Mouse (Mus musculus) frontal cortex, adult (tissue): Measurements from ENCODE around the gene Zfp970.
"Not testable (repeated sequence)": the region's sequence is repeated elsewhere in the genome, so short reads cannot be mapped to it uniquely, and the experiment has no call there.

Experiments used
- ATAC-seq: cut with Nextera tagmentation; 2 replicates; pipeline ENCODE4 v1.9.2; 2017; ENCODE audit warnings: mild to moderate bottlenecking, moderate library complexity, mixed read lengths; ENCODE audit not compliant: low TSS enrichment

Gene Zfp970

DNA sequence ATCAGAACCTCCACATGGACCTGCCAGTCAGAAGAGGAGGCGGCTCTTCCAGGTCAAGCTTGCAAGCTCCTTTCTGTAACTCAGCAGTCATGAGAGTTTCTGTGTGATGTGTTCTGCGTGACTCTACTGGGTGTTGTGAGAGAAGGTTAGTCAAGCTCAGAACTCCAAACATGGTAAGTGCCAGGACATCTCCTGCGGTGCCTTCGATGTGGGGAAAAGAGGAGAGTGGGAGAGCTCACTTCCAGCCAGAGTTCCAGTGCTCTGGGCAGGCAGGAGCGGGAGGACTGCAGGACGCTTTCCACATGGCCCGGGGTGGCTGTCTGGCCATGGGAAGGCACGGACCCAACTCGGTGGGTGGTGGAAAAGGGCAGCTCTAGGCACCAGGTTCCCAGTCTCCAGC is at the start of gene Zfp970:
TSS of gene Zfp970 (plus strand) at position 58 of the 400 bp plus-strand sequence.
- ATAC-seq, result not testable (repeated sequence)

DNA sequence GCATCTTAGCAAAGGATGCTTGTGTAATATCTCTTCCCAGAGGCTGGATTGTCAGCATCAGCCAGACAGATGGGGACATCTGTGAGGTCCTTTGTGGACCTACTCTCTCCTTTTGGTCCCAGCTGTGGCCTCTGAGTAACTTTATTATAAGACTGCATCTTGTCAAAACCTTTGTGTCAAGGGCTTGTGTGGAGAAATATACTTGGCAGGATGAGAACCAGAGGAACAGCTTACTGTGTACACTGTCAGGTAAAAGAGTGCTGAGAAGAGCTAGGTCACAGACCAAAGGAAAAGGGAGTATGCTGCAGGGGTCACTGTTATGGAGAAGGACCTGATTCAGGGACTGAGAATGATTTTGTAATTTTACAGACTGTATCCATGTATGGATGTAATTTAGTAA is 3.7 kb downstream of the Zfp970 start:
- not testable (repeated sequence) for ATAC-seq

GRCm38 (mm10) chr2:177472261-177472660 is 7.7 kb downstream of the Zfp970 start:
- not testable (repeated sequence) for ATAC-seq

- ATAC-seq, result not testable (repeated sequence)
Observed at GRCm38 (mm10) chr2:177481971-177482370, 17.4 kb downstream of the Zfp970 start.

GRCm38 (mm10) chr2:177483238-177483948 is 18.9 kb downstream of the Zfp970 start:
- not testable (repeated sequence) for ATAC-seq

DNA sequence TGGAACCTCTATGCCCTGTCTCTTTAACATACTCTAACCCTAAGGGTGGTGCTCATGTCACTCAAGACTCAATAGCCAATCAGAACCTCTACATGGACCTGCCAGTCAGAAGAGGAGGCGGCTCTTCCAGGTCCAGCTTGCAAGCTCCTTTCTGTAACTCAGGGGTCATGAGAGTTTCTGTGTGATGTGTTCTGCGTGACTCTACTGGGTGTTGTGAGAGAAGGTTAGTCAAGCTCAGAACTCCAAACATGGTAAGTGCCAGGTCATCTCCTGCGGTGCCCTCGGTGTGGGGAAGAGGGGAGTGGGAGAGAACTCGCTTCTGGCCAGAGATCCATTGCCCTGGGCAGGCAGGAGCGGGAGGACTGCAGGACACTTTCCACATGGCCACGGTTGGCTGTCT is 33.5 kb downstream of the Zfp970 start, which contains the start of gene Gm14403:
TSS of gene Gm14403 (plus strand) at position 149 of the 400 bp plus-strand sequence.
- ATAC-seq, result not testable (repeated sequence)

GRCm38 (mm10) chr2:177499182-177499581 is 34.6 kb downstream of the Zfp970 start:
- ATAC-seq, result not testable (repeated sequence)

GRCm38 (mm10) chr2:177505211-177505719 is 40.7 kb downstream of the Zfp970 start:
- ATAC-seq, result not testable (repeated sequence)

DNA sequence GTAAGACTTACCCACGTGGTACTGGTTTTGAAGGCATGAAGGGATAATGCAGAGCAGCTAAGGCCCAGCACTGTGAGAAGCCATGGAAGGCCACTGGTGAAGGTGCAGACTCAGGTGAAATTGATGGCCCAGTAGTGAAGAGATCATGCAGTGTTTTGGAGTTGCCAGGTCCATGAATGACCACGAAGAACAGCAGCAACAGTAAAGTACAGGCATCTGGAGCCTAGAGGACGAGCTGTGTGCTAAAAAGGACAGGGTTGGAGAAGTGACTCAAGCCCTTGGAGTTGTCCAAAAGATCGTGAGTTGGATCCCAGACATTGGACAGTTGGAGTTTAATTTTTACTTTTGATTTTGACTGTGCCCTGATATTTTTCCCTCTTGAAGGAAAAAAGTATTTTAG is 46.8 kb downstream of the Zfp970 start:
- ATAC-seq, result not testable (repeated sequence)

- ATAC-seq, result not testable (repeated sequence)
Observed at GRCm38 (mm10) chr2:177511972-177512371, 47.4 kb downstream of the Zfp970 start.

GRCm38 (mm10) chr2:177513991-177514479 is 49.5 kb downstream of the Zfp970 start:
- not testable (repeated sequence) for ATAC-seq

- not testable (repeated sequence) for ATAC-seq
Observed at GRCm38 (mm10) chr2:177517746-177518145, 53.2 kb downstream of the Zfp970 start.

DNA sequence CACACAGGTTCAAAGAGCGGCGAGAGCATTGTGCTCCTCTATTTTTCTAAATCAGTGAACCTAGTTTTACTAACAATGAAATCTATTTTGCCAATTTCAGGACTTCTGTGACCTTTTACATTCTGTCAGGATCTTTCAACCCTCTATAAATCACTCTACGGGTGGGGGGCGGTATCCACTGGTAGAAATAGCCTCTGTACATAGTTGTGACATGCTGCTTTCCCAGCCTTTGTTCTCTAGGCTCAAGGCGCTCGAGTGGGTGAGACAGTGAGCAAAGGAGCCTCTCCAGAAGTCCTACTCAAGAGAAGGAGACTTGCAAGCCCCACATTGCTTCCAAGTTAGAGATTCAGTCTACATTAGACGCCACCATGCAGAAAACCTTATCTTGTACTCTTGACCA is 53.8 kb downstream of the Zfp970 start:
- ATAC-seq, result not testable (repeated sequence)

DNA sequence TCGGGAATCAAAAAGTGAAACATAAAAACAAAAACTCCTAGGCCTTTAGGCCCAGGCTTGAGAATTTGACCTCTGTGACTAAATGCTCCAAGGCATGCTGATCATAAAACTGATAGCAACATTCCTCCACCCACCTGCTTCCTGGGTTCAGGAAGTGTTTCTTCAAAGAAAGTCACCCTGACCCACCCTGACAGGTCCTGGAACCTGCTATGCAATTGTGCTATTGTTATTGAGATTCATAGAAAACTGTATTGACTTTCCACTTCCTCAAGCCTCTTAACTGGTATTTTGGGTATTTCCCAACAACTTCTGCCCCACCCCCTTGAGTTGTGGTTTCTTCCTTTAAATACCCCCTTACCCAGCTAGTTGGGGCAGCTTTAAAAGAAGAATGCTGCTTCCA is 54.4 kb downstream of the Zfp970 start:
- ATAC-seq, result not testable (repeated sequence)

DNA sequence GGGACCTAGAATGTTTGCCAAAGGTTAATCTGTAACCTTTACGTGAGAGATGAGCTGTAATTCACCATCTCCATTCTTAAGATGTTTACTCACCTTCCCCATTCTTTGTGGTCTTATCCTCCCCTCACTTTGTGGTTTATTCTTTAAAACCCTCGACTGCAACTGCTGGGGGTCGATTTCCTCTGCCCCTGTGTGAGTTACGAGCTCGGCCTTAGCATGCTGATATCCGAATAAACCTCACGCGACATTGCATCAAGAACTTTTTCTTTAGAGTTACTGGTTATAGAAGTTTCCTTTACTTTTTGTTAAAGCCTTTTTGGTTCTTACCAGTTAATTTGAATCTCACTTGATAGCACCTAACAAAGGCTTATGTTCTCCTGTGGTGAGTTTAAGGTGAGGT is 55.5 kb downstream of the Zfp970 start:
- no peak for ATAC-seq

GRCm38 (mm10) chr2:177523061-177523460 is 58.5 kb downstream of the Zfp970 start:
- no peak for ATAC-seq

GRCm38 (mm10) chr2:177523674-177524073 is 59.1 kb downstream of the Zfp970 start:
- not testable (repeated sequence) for ATAC-seq

- not testable (repeated sequence) for ATAC-seq
Observed at GRCm38 (mm10) chr2:177524171-177524570, 59.6 kb downstream of the Zfp970 start.
